Mouse (Mus musculus): ENCODE data around the gene Fam184a. TPM values are rescaled to one million over a fixed set of nuclear protein-coding genes. Genes with fewer than 3 reads are reported as not detected.

Gene Fam184a
- total and polyA plus RNA-seq, 2 experiments from 2014 or later, result 3.2 to 3.4 TPM

- no peak for ATAC-seq (ENCODE audit: insufficient read depth, low read depth)
- peaks cover 16% of the 10 kb centered on the region for H3K4me1 ChIP-seq (ENCODE audit: control insufficient read depth, insufficient read depth)
- H3K27ac ChIP-seq (ENCODE audit: low read depth), result no peak overlapping the region
- H3K27me3 ChIP-seq (ENCODE audit: control insufficient read depth, insufficient read depth, low read length), result no peaks in the 10 kb centered on the region
- WGBS, result 59% methylated on average over 5 of the region's 5 CpGs
- TF ChIP-seq CTCF (IDR thresholded peaks at IDR 0.05; ENCODE audit: low read depth) (no peak), EP300 (IDR thresholded peaks at IDR 0.05; ENCODE audit: low read depth) (no peak)
- H3K9ac ChIP-seq (replicated peaks; ENCODE audit: low read depth, low read length), result no peak overlapping the region
- H3K4me2 ChIP-seq (ENCODE audit: low read depth, low read length), result peak overlapping the region; percentile 46
- peaks cover 14% of the 10 kb centered on the region for H3K36me3 ChIP-seq (replicated peaks; ENCODE audit: control insufficient read depth, insufficient read depth, low read length)
- H3K4me3 ChIP-seq (ENCODE audit: low read depth, low read length), result no peak overlapping the region
- no peaks in the 10 kb centered on the region for H3K9me3 ChIP-seq (replicated peaks; ENCODE audit: control insufficient read depth, low read length)
- DNase-seq (ENCODE audit: low spot score), result no peak
Observed at GRCm38 (mm10) chr10:53598821-53599220, 152.1 kb downstream of the Fam184a start.

GRCm38 (mm10) chr10:53597121-53597881 is 153.6 kb downstream of the Fam184a start:
- Histone ChIP-seq H3K9ac (replicated peaks; ENCODE audit: low read depth, low read length) (peak overlapping the region; percentile 91), H3K27ac (ENCODE audit: low read depth) (peak overlapping the region; percentile 98), H3K36me3 (replicated peaks; ENCODE audit: control insufficient read depth, insufficient read depth, low read length) (peaks cover 1% of the 10 kb centered on the region; the same call in 1 of the 2 replicates), H3K4me1 (ENCODE audit: control insufficient read depth, insufficient read depth) (peaks cover 16% of the 10 kb centered on the region), H3K9me3 (replicated peaks; ENCODE audit: control insufficient read depth, low read length) (no peaks in the 10 kb centered on the region), H3K27me3 (ENCODE audit: control insufficient read depth, insufficient read depth, low read length) (no peaks in the 10 kb centered on the region), H3K4me2 (ENCODE audit: low read depth, low read length) (peak overlapping the region; percentile 63), H3K4me3 (ENCODE audit: low read depth, low read length) (peak overlapping the region; percentile 74)
- DNase-seq (ENCODE audit: low spot score) (peak; percentile 36), ATAC-seq (ENCODE audit: insufficient read depth, low read depth) (peak; percentile 24)
- TF ChIP-seq CTCF (IDR thresholded peaks at IDR 0.05; ENCODE audit: low read depth), result no peak
- TF ChIP-seq EP300 (IDR thresholded peaks at IDR 0.05; ENCODE audit: low read depth), result no peak
- under 1% methylated on average over 85 of the region's 99 CpGs for WGBS

- H3K4me2 ChIP-seq (ENCODE audit: low read depth, low read length), result peak within 1 kb of the TSS; percentile 74
- peak within 1 kb of the TSS; percentile 91 for H3K9ac ChIP-seq (replicated peaks; ENCODE audit: low read depth, low read length)
- H3K27me3 ChIP-seq (ENCODE audit: control insufficient read depth, insufficient read depth, low read length), result no peaks in the 10 kb centered on the region
- no peaks in the 10 kb centered on the region; the same call in 1 of the 2 replicates for H3K36me3 ChIP-seq (replicated peaks; ENCODE audit: control insufficient read depth, insufficient read depth, low read length)
- no peaks in the 10 kb centered on the region for H3K9me3 ChIP-seq (replicated peaks; ENCODE audit: control insufficient read depth, low read length)
- ATAC-seq (ENCODE audit: insufficient read depth, low read depth) (peak; percentile 96), DNase-seq (ENCODE audit: low spot score) (peak; percentile 97)
- H3K4me3 ChIP-seq (ENCODE audit: low read depth, low read length), result peak within 1 kb of the TSS; percentile 74
- peak within 1 kb of the TSS; percentile 98 for H3K27ac ChIP-seq (ENCODE audit: low read depth)
- WGBS, result under 1% methylated on average over 51 of the region's 52 CpGs
- H3K4me1 ChIP-seq (ENCODE audit: control insufficient read depth, insufficient read depth), result peaks cover 16% of the 10 kb centered on the region
- TF ChIP-seq EP300 (IDR thresholded peaks at IDR 0.05; ENCODE audit: low read depth) (no peak), CTCF (IDR thresholded peaks at IDR 0.05; ENCODE audit: low read depth) (peak; percentile 81)
Observed at GRCm38 (mm10) chr10:53596677-53597120, 154.2 kb downstream of the Fam184a start, which contains the start of gene Asf1a. Asf1a (plus strand) TSS chr10:53596757.

GRCm38 (mm10) chr10:53595744-53596676 is 154.9 kb downstream of the Fam184a start:
- TF ChIP-seq EP300 (IDR thresholded peaks at IDR 0.05; ENCODE audit: low read depth) (no peak), CTCF (IDR thresholded peaks at IDR 0.05; ENCODE audit: low read depth) (no peak)
- Histone ChIP-seq H3K36me3 (replicated peaks; ENCODE audit: control insufficient read depth, insufficient read depth, low read length) (no peaks in the 10 kb centered on the region; the same call in 1 of the 2 replicates), H3K9me3 (replicated peaks; ENCODE audit: control insufficient read depth, low read length) (no peaks in the 10 kb centered on the region), H3K4me2 (ENCODE audit: low read depth, low read length) (peak overlapping the region; percentile 74), H3K27ac (ENCODE audit: low read depth) (peak overlapping the region; percentile 98), H3K4me3 (ENCODE audit: low read depth, low read length) (peak overlapping the region; percentile 74), H3K9ac (replicated peaks; ENCODE audit: low read depth, low read length) (peak overlapping the region; percentile 56), H3K4me1 (ENCODE audit: control insufficient read depth, insufficient read depth) (peaks cover 16% of the 10 kb centered on the region), H3K27me3 (ENCODE audit: control insufficient read depth, insufficient read depth, low read length) (no peaks in the 10 kb centered on the region)
- 7% methylated on average over 27 of the region's 27 CpGs for WGBS
- DNase-seq (ENCODE audit: low spot score), result no peak
- ATAC-seq (ENCODE audit: insufficient read depth, low read depth), result peak; percentile 9

- DNase-seq (ENCODE audit: low spot score), result no peak
- 85% methylated on average over 3 of the region's 3 CpGs for WGBS
- H3K27me3 ChIP-seq (ENCODE audit: control insufficient read depth, insufficient read depth, low read length), result no peaks in the 10 kb centered on the region
- no peaks in the 10 kb centered on the region for H3K36me3 ChIP-seq (replicated peaks; ENCODE audit: control insufficient read depth, insufficient read depth, low read length)
- no peak overlapping the region for H3K4me2 ChIP-seq (ENCODE audit: low read depth, low read length)
- H3K4me1 ChIP-seq (ENCODE audit: control insufficient read depth, insufficient read depth), result 0 out of 2 replicates have a peak, but pooled peaks cover 4% of the 10 kb centered on the region
- H3K27ac ChIP-seq (ENCODE audit: low read depth), result no peak overlapping the region
- H3K4me3 ChIP-seq (ENCODE audit: low read depth, low read length), result no peak overlapping the region
- ATAC-seq (ENCODE audit: insufficient read depth, low read depth), result no peak
- TF ChIP-seq CTCF (IDR thresholded peaks at IDR 0.05; ENCODE audit: low read depth) (no peak), EP300 (IDR thresholded peaks at IDR 0.05; ENCODE audit: low read depth) (no peak)
- H3K9ac ChIP-seq (replicated peaks; ENCODE audit: low read depth, low read length), result no peak overlapping the region
- no peaks in the 10 kb centered on the region for H3K9me3 ChIP-seq (replicated peaks; ENCODE audit: control insufficient read depth, low read length)
Observed at GRCm38 (mm10) chr10:53585777-53586176, 165.1 kb downstream of the Fam184a start.

Other genes with a start within 250 kb of the Fam184a start
- 20.4 and 40.7 TPM in 2 replicates for gene Asf1a, start 154.4 kb downstream of the Fam184a start, total RNA-seq (2014; rRNA removed; ENCODE audit: low replicate concordance)
- gene Asf1a, start 154.4 kb downstream of the Fam184a start, polyA plus RNA-seq (2015; fragmentation: Nextera tagmentation; extraction: Ambion mirVana), result 65.1 and 66.3 TPM in 2 replicates
- gene Mcm9, start 120.7 kb downstream of the Fam184a start, total RNA-seq (2014; rRNA removed; ENCODE audit: low replicate concordance), result 3.9 and 5.4 TPM in 2 replicates
- 5.6 and 5.8 TPM in 2 replicates for gene Mcm9, start 120.7 kb downstream of the Fam184a start, polyA plus RNA-seq (2015; fragmentation: Nextera tagmentation; extraction: Ambion mirVana)